Mouse (Mus musculus): Measurements from ENCODE around the gene Gata3.

Gata3 gene

DNA sequence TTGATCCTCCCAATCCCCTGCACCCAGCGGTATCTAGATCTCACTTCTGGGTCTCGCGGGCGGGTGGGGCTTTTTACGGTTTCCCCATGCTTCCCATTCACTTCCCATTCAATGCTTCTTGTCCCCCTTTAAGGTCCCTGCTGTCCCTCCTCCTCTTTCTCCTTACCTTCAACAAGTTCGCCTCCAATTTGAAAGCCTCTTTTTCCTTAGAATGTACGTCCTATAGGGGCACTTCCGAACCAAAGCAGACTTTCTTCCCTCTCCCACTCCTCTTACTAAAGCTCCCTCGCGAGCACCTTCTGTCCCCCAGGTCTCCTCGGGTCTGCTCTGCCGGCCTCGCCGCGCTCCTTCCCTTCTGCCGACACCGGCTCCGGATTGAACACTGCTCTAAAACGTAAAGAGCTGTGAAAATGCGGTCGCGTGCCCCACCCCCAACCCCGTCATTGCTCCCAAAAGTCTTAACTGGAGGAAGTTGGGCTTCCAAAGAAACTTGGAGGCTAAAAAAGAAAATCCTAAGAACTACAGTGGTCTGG, at the start of gene Gata3:
TSS of gene Gata3 (minus strand) at position 384 of the 533 bp plus-strand sequence.
- no peak for DNase-seq (ENCODE audit: low spot score in 2 of 2)

GRCm38 (mm10) chr2:9939250-9939649, 49.4 kb upstream of the Gata3 start:
- DNase-seq (ENCODE audit: low spot score in 2 of 2) = no peak

DNA sequence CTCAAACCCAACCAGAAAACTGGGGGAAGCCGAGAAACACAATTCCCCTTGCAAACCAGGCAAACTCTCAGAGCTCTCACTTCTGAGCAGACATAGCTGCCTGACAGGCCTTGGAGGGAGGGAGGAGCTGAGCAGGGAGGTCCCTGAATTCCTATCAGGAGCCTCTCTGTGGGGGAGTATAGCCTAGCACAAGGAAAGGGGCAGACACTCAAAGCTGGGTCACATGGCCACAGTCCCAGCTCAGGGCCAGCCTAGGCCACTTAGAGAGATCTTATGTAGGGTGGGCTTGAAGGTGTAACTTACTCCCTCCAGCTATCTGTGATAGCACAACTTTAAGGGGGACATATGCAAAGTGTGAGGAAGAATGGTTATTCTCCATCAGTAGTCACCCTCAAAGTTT, 46.1 kb upstream of the Gata3 start:
- DNase-seq (ENCODE audit: low spot score in 2 of 2) = no peak

DNA sequence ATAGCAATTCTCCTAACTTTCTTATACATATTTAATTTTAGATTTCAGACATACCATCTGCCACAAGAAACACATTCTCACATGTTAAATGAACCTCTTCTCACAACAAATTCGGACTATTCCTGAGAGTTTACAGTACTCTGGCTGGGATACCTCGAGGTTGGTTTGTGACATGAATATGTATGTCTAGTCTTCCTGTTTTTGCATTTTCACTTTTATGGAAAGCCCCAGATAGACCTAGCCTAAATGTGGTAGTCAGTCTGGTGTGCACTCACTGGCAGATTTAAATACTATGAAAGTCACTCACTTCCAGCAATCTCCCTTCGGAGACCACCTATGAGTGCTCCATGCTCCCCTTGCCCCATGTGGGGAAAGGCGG, 37.1 kb upstream of the Gata3 start:
- DNase-seq (ENCODE audit: low spot score in 2 of 2) = no peak

GRCm38 (mm10) chr2:9926194-9926904, 36.5 kb upstream of the Gata3 start:
- DNase-seq (ENCODE audit: low spot score in 2 of 2) = no peak

- DNase-seq (ENCODE audit: low spot score in 2 of 2) = no peak
Measured at GRCm38 (mm10) chr2:9918691-9919471, 29.0 kb upstream of the Gata3 start.

DNA sequence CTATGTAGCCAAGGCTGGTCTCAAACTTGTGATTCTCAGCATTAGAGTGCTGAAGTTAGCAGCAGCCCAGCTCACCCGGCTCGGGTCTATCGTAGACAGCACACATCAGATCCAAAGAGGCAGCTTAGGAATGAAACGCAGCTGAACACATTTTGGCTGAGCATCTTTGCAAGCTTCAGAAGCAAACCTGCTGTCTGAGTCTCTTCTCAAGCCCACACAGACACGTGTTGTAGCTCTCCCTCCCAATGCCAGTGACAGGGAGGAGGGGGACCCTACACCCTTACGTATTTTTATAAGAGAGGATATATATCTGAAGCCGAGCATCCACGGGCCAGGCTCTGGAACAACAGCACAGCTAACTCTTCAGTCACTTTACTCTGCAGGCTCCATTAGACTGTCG, 27.8 kb upstream of the Gata3 start:
- no peak for DNase-seq (ENCODE audit: low spot score in 2 of 2)

DNA sequence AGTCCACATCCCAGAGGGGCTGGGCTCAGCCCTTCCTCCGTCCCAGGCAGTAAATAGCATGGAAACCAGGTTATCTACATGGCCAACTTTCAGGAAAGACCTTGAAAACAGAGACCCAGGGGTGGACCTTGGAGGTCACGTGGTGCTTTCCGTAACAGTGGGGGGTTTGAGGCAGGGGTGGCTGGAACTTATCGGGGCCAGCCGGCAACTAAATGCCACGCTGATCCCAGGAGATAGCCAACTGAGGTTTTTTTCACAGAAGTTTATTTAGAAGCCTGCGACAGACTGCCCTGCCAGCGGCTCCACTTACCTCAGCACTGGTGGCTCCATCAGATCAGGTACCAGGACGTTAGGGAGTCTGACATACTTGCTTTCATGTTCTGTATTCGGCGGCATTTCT, 16.2 kb upstream of the Gata3 start:
- DNase-seq (ENCODE audit: low spot score in 2 of 2) = no peak

DNA sequence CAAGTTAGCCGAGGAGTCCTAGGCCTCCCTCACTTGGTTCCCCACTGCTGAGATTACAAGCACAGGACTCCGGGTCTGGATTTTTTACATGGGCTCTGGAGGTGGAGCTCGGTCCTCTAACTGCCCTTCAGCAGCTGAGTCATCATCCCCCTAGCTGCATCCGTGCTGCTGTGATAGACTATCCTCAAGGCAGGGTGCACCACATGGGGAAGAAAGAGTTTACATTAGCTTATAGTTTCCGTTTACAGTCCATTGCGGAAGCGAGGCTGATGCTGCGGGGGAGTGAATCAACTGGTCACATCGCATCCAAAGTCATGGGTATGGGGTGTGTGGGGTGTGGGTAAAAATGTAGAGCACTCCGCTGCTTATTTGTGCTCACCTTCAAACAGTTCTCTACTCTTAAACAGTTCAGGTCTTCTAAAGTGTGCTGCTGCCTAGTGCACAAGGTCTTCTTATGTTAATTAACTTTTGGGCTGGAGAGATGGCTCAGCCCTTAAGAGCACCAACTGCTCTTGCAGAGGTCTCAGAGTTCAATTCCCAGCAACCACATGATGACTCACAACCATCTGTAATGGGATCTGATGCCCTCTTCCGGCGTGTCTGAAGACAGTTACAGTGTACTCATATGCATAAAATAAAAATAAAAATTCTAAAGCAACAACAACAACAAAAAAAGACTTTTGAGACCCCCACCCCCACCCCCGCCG, 14.2 kb upstream of the Gata3 start:
- DNase-seq (ENCODE audit: low spot score in 2 of 2) = no peak

DNA sequence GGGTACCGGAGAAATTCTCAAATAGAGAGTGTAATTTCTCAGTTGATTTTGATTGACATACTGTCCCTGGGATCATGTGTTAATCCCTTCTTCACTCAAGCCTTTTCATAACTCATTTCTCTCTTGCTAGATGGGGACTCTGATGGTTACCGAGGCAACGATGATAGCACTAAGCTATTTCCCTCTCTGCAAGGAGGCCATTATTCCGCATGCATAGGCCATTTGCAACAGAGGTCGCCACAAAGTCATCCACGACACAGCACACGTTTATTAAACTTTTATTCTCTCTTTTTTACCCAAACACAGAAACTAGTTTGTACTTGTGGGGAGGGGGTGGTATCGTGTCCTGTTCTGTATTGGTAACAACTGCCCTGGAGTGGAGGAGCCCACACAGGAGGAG, 8.0 kb upstream of the Gata3 start:
- DNase-seq (ENCODE audit: low spot score in 2 of 2) = no peak

DNA sequence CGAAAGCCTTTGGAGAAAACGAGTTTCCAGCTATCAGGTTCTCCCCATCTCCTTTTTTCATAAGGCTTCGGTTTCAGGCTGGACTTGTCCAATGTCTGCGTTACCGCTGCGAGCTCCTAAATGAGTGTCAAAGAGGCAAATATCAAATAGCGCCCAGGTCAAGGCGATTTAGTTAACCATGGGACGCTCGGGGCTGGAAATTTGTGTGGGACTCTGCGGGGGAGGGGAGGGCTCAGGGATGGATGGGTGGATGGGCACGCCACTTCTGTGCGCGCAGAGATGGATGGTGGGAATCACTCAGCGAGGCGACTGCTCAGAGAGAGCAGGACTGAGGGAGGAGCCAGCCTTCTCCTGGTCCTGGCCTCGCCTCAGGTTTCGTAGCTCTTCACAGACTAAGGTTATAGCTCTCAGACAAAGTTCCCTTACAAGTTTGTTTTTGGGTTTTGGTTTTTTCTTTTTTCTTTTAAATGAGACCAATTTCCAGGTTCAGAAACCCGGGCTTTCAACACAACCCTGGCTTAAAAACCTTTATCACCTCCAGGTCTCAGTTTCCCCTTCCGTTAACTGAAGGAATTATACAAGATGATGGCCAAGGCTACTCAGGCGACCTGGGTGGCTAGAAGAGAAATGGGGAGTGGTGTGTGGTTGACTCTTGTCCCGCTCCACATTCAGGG, 6.4 kb upstream of the Gata3 start:
- DNase-seq (ENCODE audit: low spot score in 2 of 2) = no peak

DNA sequence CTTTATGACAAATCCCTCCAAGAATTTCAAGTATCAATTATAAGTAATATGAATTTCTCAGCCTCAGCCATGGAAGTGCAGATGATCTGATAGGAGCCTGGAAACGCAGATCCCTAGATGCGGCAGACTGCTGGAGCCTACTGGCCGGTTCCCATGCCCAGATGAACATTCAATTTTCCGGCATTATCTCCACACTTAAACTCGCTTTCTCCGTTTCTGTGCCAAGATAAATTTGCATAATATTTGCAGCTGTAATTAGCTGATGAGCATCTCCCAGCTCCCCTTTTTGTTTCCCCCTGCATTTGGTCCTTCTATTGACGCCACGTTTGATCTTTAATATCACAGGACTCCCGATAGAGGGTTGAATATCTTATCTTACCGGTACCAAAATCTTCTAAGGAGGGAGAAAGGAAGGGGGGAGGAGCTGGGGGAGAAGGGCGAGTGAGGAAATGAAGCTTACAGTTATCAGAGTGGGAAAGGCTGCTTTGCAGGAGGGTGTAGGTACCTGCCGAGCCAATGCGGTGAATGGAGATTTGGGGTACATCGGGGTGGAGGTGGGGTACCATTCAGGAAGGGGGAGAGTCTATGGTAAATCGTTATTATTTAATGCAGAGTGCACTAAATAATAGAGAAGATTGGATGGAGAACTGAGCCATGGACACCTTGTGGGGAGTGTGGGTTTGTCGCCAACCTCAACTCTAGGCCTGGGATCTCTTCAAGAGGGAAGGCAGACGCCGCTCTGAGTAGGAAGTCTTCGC, 5.2 kb upstream of the Gata3 start:
- no peak for DNase-seq (ENCODE audit: low spot score in 2 of 2)

DNA sequence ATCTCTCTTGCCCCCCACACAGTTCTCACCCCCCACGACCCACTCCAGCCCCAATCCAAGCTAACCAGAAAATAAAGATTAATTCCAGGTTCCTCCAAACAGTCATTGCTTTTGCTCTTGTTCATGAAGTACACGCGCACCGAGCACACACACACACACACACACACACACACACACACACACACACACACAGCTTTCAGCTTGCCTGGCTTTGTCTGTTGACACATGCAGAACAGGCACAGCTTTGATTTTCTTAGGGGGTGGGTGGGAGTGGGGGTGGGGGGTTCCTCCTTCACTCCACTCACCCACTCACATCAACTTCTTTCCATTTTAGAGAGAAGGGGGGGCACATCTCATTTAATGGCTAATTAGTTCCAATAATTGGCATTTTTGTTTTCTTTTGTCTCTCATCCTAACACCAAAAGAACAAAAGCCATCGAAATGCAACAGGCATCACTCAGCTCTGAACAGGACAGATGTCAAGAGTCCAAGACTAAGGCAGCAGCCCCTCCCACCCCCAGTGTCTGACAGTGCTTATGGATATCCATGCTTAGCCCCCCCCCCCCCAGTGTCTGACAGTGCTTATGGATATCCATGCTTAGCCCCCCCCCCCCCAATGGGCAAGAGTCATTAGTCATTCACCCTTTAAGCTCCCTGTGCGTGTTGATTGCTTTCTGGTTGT, 3.6 kb upstream of the Gata3 start:
- DNase-seq (ENCODE audit: low spot score in 2 of 2) = no peak

DNA sequence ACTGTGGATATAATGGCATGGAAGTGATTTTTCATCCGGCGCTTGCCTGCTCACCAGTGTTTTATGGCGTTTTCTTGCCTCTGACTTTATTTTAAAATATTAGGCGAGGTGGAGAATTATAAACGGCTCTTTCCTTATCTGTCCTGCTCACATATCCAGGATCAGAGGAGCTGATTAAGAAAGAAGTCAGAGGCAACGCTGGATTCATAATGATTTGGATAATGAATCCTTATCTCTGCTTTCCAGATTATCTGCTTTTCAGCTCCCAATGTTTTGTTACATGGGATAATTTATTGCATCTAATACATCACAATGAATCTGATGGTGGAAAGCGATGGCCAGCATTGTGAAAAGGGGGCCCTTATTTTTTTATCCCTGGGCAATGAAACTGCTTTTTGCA, 2.7 kb upstream of the Gata3 start:
- DNase-seq (ENCODE audit: low spot score in 2 of 2) = no peak

- no peak for DNase-seq (ENCODE audit: low spot score in 2 of 2)
Measured at GRCm38 (mm10) chr2:9890906-9891305, 1.1 kb upstream of the Gata3 start.

DNA sequence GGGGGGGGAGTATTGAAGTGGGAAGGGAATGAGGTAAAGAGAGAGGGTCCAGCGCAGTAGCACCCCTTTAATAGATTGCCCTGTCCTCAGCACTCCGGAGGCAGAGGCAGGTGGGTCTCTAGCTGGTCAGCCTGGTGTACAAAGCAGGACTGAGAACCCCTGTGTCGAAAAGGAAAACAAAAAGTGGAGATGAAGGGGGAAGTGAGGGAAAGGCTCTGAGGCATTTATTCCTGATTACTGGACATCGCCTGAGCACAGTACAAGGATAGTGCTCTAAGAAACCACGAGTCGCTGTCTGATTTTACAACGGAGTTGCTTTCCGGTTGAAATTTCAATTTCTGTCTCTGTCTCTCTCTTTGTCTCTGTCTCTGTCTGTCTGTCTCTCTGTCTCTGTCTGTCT, 417 bp upstream of the Gata3 start:
- no peak for DNase-seq (ENCODE audit: low spot score in 2 of 2)

DNA sequence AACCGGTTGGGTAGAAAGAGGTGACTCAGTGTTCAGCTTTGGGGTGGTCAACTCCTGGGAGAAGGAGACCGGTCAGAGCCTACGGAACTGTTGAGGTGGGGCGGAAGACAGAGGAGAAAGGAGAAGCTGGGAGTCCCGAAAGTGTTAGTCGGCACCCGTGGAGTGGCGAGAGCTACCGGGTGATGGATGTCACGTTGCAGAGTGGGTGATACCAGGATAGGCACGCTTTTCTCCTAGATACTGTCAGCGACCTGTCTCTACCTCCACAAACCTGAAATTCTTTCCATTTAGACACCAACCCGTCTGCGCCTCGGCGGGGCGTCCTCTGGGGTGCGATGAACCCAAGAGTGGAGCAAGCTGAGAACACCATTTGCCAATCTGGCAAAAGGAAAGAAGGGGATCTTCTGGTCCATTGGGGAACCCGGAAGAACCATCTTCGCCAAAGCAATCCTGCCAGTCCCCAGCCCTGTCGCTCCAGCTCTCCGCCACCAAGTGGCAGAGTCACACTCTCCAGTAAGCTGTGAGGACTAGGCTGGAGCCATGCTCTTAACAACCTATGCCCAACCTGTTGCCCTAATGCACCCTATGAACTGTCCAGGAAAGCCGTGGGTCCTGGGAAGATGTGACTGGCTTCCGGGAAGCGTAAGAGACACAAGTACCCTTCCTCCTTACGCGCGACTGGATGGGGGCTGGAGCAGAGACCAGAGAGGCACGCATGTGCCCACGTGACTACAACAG, 752 bp downstream of the Gata3 start, which contains the start of gene 9230102O04Rik:
TSS of gene 9230102O04Rik (minus strand) at position 628 of the 738 bp plus-strand sequence.
- DNase-seq (ENCODE audit: low spot score in 2 of 2) = no peak

GRCm38 (mm10) chr2:9887636-9888035, 2.2 kb downstream of the Gata3 start:
- no peak for DNase-seq (ENCODE audit: low spot score in 2 of 2)

GRCm38 (mm10) chr2:9886921-9887610, 2.8 kb downstream of the Gata3 start:
- no peak for DNase-seq (ENCODE audit: low spot score in 2 of 2)

Measured in frontal cortex, postnatal 14 days (tissue).